Mouse (Mus musculus): Measurements from ENCODE around the gene Pdzd8.

DNA sequence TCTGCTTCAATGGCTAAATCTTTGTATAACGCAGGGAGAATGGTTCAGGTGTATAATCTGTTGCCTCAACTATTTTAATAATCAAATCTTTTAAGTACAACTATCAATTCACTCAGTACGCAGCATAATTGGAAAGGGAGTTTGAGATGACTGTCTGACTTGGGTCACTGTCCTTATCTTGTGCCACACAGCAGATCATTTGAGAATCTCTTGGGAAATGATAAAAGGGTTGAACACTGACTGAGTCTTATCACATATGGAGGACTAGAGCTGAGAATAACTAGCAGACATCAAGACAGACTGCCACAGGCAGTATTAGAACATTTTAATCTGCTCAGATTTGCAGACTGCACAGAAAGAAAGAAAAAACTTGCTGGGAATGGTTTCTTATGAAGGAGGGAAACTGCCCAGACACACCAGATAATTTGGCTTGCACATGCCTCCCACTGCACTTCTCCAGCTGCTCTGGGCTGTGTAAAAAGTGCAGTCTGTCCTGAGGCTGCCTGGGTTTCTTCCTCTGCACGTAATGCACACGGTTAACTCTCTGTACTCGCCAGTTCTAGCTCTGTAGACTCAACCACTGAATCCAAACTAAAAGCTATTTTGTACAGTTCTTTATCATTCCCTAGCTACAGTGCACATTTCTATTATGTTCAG, 53.3 kb downstream of the Pdzd8 start:
- TF ChIP-seq CTCF (IDR thresholded peaks at IDR 0.05; ENCODE audit: borderline replicate concordance, control insufficient read depth, extremely low read depth, insufficient read depth, low read length, poor library complexity) (no peak), POLR2A (IDR thresholded peaks at IDR 0.05; ENCODE audit: control insufficient read depth, extremely low read depth, insufficient read depth, low read length, poor library complexity) (no peak)

All from thymus, adult 2 months (tissue).